Mouse (Mus musculus) cerebellum, adult 18-20 months (tissue): ENCODE data around the gene Ccnd1.
"Not testable (repeated sequence)": the region's sequence is repeated elsewhere in the genome, so short reads cannot be mapped to it uniquely, and the experiment has no call there.

Experiments used
- DNase-seq, 2 experiments: peaks; one replicate each; pipeline ENCODE4 v3.0.0; 2021

Gene Ccnd1

GRCm38 (mm10) chr7:144906708-144907397 lies 32.9 kb downstream of the Ccnd1 start:
- peak; percentile 55 to 80 for DNase-seq

- DNase-seq = not testable (repeated sequence)
Measured at GRCm38 (mm10) chr7:144905514-144905913, 34.2 kb downstream of the Ccnd1 start.

- DNase-seq = no peak
Measured at GRCm38 (mm10) chr7:144898506-144898905, 41.2 kb downstream of the Ccnd1 start.

- DNase-seq = no peak
Measured at GRCm38 (mm10) chr7:144896294-144897218, 43.2 kb downstream of the Ccnd1 start, which contains the start of gene Fgf15. Gene Fgf15, plus strand, starts transcription at chr7:144896531.

GRCm38 (mm10) chr7:144895305-144896111 lies 44.2 kb downstream of the Ccnd1 start:
- DNase-seq = peak; percentile 75 to 78

- no peak for DNase-seq
Measured at GRCm38 (mm10) chr7:144894706-144895105, 45.0 kb downstream of the Ccnd1 start.

GRCm38 (mm10) chr7:144894191-144894590 lies 45.5 kb downstream of the Ccnd1 start:
- DNase-seq = peak in 1 of 2 experiments; percentile 21

- DNase-seq = no peak
Measured at GRCm38 (mm10) chr7:144892322-144892721, 47.4 kb downstream of the Ccnd1 start.

GRCm38 (mm10) chr7:144891863-144892262 lies 47.9 kb downstream of the Ccnd1 start:
- no peak for DNase-seq

- not testable (repeated sequence) for DNase-seq
Measured at GRCm38 (mm10) chr7:144890661-144891060, 49.1 kb downstream of the Ccnd1 start.

- no peak for DNase-seq
Measured at GRCm38 (mm10) chr7:144888564-144889299, 51.0 kb downstream of the Ccnd1 start.

- no peak for DNase-seq
Measured at GRCm38 (mm10) chr7:144887672-144888071, 52.1 kb downstream of the Ccnd1 start.

GRCm38 (mm10) chr7:144883106-144883505 lies 56.6 kb downstream of the Ccnd1 start:
- no peak for DNase-seq
